Comparison of ENCODE assay signal across 1 mouse cellular context in the genomic region with DNA sequence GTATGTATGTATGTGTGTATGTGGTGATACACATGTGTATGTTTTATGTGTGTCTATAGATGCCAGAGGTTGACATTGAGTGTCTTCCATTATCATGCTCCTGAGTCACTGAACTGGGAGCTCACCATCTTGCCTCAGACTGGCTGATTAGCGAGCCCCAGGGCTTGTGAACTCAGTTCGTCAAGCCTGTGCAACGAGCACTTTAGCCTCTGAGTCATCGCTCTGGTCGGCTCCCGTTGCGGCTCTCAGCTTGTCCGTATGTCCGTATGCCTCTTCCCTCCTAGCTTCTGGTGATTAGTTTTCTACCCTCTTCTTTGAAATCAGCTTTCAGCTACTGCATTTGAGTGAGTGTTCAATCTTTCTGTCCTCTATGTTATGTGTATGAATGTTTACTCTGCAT.
TF ChIP-seq lines count a peak whose summit lies in the region.

No protein-coding gene starts in this region.

TF ChIP-seq in MEL, 35 proteins besides CTCF, POLR2A, EP300 and RAD21:
- TF ChIP-seq HCFC1 (IDR thresholded peaks at IDR 0.05; ENCODE audit: low read depth, low read length): no peak
- no peak for TF ChIP-seq BHLHE40 (IDR thresholded peaks at IDR 0.05; ENCODE audit: borderline replicate concordance, low read depth, low read length)
- TF ChIP-seq POLR2AphosphoS2 (IDR thresholded peaks at IDR 0.05; ENCODE audit: low read length): no peak
- no peak for TF ChIP-seq MYB (IDR thresholded peaks at IDR 0.05; ENCODE audit: low read depth, low read length)
- TF ChIP-seq ZNF384 (IDR thresholded peaks at IDR 0.05; ENCODE audit: low read depth, low read length): no peak
